Mouse (Mus musculus): ENCODE data around the gene Clspn. TPM values are rescaled to one million over a fixed set of nuclear protein-coding genes. Genes with fewer than 3 reads are reported as not detected.

Gene Clspn
- polyA plus RNA-seq, 1 experiment from 2014 or later, result 9.0 TPM

DNA sequence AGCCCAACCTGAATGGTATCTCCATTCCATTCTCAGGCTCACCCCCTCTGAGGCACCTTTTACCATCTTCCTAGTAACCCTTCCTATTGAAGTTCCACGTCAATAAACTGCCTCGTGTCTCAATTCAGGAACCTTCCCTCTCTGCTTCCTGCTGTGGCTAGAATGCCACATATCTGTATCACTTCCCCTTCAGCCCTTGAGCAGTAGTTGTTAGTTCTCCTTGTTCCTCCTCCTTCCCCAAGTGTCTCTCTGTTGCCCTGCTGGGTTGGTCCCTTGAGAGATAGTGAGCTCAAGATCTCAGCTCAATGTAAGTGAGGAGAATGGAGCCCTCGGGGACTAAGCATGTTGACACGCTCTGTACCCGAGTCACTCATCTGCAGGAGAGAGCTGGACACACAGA is 19.9 kb upstream of the Clspn start:
- Histone ChIP-seq H3K27ac (no peak overlapping the region), H3K9ac (no peak overlapping the region), H3K9me3 (no peaks in the 10 kb centered on the region), H3K36me3 (no peaks in the 10 kb centered on the region), H3K4me1 (replicated peaks) (peaks cover 12% of the 10 kb centered on the region), H3K27me3 (no peaks in the 10 kb centered on the region), H3K4me2 (no peak overlapping the region), H3K4me3 (no peak overlapping the region)
- ATAC-seq (ENCODE audit: low FRiP score), result no peak
- 70% methylated on average over 5 of the region's 5 CpGs for WGBS

DNA sequence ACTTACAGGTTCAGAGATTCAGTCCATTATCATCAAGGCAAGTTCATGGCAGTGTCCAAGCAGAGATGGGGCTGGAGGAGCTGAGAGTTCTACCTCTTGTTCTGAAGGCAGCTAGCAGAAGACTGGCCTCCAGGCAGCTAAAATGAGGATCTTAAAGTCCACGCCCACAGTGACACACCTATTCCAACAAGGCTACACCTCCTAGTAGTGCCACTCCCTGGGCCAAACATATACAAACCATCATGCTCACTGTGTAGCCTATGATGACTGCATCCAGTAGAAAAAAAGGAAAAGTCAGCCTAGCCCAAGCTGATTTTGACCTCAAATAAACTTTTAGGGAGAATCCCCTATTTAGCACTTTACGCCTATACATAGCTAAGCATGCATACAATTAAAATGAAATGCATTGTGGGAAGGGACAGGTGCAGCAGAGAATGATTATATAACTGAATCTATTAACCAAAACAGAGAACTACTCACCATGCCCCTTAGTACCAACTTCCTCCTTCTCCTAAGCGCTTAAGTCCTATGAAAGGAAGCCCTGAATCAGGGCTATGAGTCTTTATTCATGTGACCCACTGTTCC is 16.2 kb upstream of the Clspn start:
- Histone ChIP-seq H3K9ac (no peak overlapping the region), H3K9me3 (no peaks in the 10 kb centered on the region), H3K4me2 (no peak overlapping the region), H3K4me1 (replicated peaks) (no peaks in the 10 kb centered on the region), H3K27me3 (no peaks in the 10 kb centered on the region), H3K27ac (no peak overlapping the region), H3K4me3 (no peak overlapping the region), H3K36me3 (no peaks in the 10 kb centered on the region)
- 84% methylated on average over 3 of the region's 3 CpGs for WGBS
- no peak for ATAC-seq (ENCODE audit: low FRiP score)

DNA sequence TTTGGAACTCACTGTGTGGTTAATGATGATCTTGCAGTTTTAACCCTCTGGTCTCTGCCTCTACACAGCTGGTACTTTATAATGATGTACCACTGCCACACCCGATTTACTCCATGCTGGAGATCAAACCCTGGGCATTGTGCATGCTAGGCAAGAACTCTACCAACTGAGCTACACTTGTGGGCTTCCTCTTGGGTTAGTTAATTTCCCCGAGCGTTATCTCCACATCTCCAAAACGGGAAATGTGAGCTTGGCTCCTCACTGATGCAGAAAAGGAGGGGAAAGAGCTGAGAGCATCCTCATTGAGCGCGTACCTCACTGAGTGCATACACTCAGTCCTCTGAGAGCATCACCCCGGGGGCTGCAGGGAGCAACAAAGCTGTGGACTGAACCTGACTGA is 13.9 kb upstream of the Clspn start:
- ATAC-seq (ENCODE audit: low FRiP score), result no peak
- 76% methylated on average over 7 of the region's 7 CpGs for WGBS

DNA sequence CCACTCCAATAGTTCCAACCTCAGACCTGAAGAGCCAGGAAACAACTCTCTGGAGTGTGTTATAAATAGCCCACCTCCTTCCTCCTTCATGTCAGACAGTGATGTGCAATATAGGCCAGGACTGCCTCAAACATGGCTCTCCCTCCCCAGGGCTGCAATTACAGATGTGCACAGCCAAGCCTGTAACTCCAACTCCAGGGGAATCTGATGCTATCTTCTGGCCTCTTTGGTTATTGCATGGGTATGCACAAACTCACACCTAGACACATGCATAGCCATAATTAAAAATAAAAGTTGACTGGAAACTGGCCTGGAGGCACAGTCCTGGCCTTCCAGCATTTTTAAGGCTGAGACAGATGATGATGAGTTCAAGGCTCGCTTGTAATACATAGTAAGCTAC is 11.7 kb upstream of the Clspn start:
- WGBS, result 72% methylated on average over 1 of the region's 1 CpGs
- ATAC-seq (ENCODE audit: low FRiP score), result no peak
- no peak overlapping the region for H3K4me3 ChIP-seq

More for the DNA sequence above, 13.9 kb upstream of the Clspn start:
- Histone ChIP-seq H3K4me1 (replicated peaks) (no peaks in the 10 kb centered on the region), H3K27me3 (no peaks in the 10 kb centered on the region), H3K27ac (no peak overlapping the region), H3K9ac (no peak overlapping the region), H3K4me2 (no peak overlapping the region), H3K9me3 (no peaks in the 10 kb centered on the region), H3K4me3 (no peak overlapping the region), H3K36me3 (no peaks in the 10 kb centered on the region)

DNA sequence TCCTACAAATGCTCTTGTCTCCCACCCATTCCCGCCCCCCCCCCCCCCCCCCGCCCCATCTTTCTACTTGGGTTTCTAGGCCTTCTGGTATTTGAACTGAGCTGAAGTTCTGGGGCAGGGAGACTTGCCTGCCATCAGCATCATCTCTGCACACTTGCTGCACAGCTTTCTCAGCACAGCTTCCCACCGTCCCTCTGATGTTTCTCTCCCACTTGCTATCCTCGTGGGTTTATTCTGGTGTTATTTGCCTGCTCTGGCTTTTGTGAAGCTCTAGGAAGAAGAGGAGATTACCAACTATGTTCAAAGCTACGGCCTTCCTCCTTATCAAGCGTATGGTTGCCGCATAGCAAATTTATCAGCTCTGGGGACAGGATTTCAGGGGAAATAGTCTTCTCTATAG is 11.0 kb upstream of the Clspn start:
- Histone ChIP-seq H3K9me3 (no peaks in the 10 kb centered on the region), H3K36me3 (no peaks in the 10 kb centered on the region), H3K27ac (no peak overlapping the region), H3K27me3 (no peaks in the 10 kb centered on the region), H3K4me3 (no peak overlapping the region), H3K4me1 (replicated peaks) (no peaks in the 10 kb centered on the region), H3K9ac (no peak overlapping the region), H3K4me2 (no peak overlapping the region)
- no peak for ATAC-seq (ENCODE audit: low FRiP score)
- 82% methylated on average over 5 of the region's 7 CpGs for WGBS

More for the DNA sequence above, 11.7 kb upstream of the Clspn start:
- Histone ChIP-seq H3K4me2 (no peak overlapping the region), H3K9ac (no peak overlapping the region), H3K27ac (no peak overlapping the region), H3K9me3 (no peaks in the 10 kb centered on the region), H3K4me1 (replicated peaks) (no peaks in the 10 kb centered on the region), H3K27me3 (no peaks in the 10 kb centered on the region), H3K36me3 (no peaks in the 10 kb centered on the region)

DNA sequence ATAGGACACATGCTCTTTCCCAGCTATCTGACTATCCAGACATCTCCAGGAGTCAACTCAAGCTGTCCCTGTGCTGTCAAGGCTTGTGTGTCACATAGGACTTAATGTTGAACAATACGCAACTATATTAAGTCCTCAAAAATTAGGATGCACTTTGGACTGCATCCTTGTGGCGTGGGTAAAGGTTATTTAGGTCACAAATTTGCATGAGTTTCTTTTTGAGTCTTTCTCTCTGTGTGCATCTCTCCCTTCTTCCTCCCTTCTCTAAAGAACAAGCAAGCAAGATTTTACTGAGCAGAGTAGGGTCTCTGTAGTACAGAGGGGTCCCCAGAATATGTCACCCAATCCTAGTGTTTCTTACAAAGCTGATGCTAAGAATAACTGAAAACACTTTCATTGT is 10.6 kb upstream of the Clspn start:
- no peak for ATAC-seq (ENCODE audit: low FRiP score)
- H3K4me1 ChIP-seq (replicated peaks), result no peaks in the 10 kb centered on the region
- H3K36me3 ChIP-seq, result no peaks in the 10 kb centered on the region

DNA sequence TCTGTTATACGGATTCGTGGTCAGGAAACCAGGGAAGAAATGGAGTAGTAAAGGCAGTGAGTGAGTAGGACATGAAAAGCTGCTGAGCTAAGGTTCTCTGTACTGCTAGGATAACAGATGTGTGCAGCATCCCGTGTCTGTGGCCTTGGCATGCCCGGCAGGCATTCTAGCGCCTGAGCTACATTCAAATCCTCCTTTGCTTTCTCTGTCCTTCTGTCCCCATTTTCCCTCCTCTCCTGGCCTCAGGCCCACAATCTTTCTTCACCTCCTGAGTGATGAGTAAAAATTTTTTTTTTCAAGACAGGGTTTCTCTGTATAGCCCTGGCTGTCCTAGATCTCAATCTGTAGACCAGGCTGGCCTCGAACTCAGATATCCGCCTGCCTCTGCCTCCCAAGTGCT is 4.6 kb upstream of the Clspn start:
- no peak overlapping the region for H3K4me2 ChIP-seq
- H3K27ac ChIP-seq, result no peak overlapping the region
- 87% methylated on average over 7 of the region's 7 CpGs for WGBS
- ATAC-seq (ENCODE audit: low FRiP score), result no peak
- H3K4me3 ChIP-seq, result no peak overlapping the region
- H3K4me1 ChIP-seq (replicated peaks), result peaks cover 6% of the 10 kb centered on the region; the same call in 1 of the 2 replicates
- H3K9me3 ChIP-seq, result no peaks in the 10 kb centered on the region
- H3K27me3 ChIP-seq, result 0 out of 2 replicates have a peak, but pooled peaks cover 3% of the 10 kb centered on the region
- no peak overlapping the region; the same call in 1 of the 2 replicates for H3K9ac ChIP-seq
- H3K36me3 ChIP-seq, result no peaks in the 10 kb centered on the region

More for the DNA sequence above, 10.6 kb upstream of the Clspn start:
- Histone ChIP-seq H3K9ac (no peak overlapping the region), H3K9me3 (no peaks in the 10 kb centered on the region), H3K4me3 (no peak overlapping the region), H3K27ac (no peak overlapping the region), H3K4me2 (no peak overlapping the region), H3K27me3 (0 out of 2 replicates have a peak, but pooled peaks cover under 1% of the 10 kb centered on the region)
- WGBS, result 78% methylated on average over 2 of the region's 2 CpGs

DNA sequence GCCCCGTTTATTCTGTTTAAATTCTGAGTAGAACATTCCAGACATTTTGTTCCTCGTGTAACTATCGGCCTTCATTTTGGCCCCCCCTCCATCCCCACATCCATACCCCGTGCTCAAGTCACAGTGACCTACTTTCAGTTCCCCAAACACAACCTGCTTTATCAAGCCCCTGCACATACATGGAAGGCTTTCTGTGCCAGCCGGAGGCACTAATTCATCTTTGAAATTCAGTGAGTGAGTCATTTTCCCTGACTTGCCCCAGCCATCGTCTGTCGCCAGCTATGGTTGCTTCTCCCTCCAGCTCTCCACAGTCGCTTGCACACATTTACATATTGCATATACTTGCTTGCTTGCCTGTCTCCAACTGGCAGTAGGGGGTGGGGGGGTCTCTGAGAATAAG is 3.6 kb upstream of the Clspn start:
- 74% methylated on average over 8 of the region's 8 CpGs for WGBS
- no peak overlapping the region for H3K9ac ChIP-seq
- H3K4me3 ChIP-seq, result no peak overlapping the region
- H3K4me2 ChIP-seq, result no peak overlapping the region
- H3K4me1 ChIP-seq (replicated peaks), result peaks cover 11% of the 10 kb centered on the region
- no peaks in the 10 kb centered on the region for H3K36me3 ChIP-seq
- H3K27ac ChIP-seq, result no peak overlapping the region
- H3K27me3 ChIP-seq, result 0 out of 2 replicates have a peak, but pooled peaks cover 3% of the 10 kb centered on the region
- no peak for ATAC-seq (ENCODE audit: low FRiP score)
- H3K9me3 ChIP-seq, result no peaks in the 10 kb centered on the region

DNA sequence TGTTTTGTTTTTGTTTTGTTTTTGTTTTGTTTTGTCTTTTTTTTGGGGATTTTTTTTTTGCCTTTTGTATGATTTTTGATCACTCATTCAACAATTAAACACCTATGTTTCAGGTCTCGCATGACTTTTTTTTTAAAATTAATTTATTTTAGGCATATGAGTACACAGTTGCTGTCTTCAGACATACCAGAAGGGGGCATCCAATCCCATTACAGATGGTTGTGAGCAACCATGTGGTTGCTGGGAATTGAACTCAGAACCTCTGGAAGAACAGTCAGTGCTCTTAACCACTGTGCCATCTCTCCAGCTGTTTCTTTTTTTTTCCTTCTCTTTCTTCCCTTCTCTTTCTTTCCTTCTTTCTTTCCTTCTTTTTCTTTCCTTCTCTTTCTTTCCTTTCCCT is 3.0 kb upstream of the Clspn start:
- no peaks in the 10 kb centered on the region for H3K36me3 ChIP-seq
- H3K9me3 ChIP-seq, result no peaks in the 10 kb centered on the region
- 0 out of 2 replicates have a peak, but pooled peaks cover 3% of the 10 kb centered on the region for H3K27me3 ChIP-seq
- no peak overlapping the region for H3K4me3 ChIP-seq
- H3K4me1 ChIP-seq (replicated peaks), result peaks cover 11% of the 10 kb centered on the region
- no peak overlapping the region for H3K27ac ChIP-seq
- ATAC-seq (ENCODE audit: low FRiP score), result no peak
- WGBS, result 94% methylated on average over 1 of the region's 1 CpGs
- no peak overlapping the region for H3K4me2 ChIP-seq
- no peak overlapping the region for H3K9ac ChIP-seq

DNA sequence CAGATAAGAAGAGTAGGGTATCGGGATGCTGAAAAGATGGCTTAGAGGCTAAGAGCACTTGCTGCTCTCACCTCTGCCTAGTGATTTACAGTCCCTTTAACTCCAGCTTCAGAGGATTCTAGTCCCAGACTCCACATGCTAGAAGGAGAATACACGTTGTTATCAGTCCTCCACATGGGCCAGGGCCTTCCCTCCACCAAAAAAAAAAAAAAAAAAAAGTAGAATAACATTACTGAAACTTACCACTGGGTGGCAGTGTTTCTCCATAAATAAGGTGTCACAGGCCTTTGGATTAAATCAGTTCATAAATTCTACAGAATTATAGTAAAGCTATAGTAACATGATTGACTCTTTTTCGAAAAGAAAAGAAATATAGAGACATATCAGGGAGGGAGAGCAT is 2.3 kb upstream of the Clspn start:
- H3K4me2 ChIP-seq, result no peak overlapping the region
- WGBS, result 34% methylated on average over 3 of the region's 3 CpGs
- H3K4me3 ChIP-seq, result no peak overlapping the region
- ATAC-seq (ENCODE audit: low FRiP score), result no peak
- peaks cover 11% of the 10 kb centered on the region for H3K4me1 ChIP-seq (replicated peaks)
- H3K9me3 ChIP-seq, result no peaks in the 10 kb centered on the region
- H3K27ac ChIP-seq, result no peak overlapping the region
- H3K36me3 ChIP-seq, result no peaks in the 10 kb centered on the region
- H3K27me3 ChIP-seq, result 0 out of 2 replicates have a peak, but pooled peaks cover 3% of the 10 kb centered on the region
- no peak overlapping the region for H3K9ac ChIP-seq

DNA sequence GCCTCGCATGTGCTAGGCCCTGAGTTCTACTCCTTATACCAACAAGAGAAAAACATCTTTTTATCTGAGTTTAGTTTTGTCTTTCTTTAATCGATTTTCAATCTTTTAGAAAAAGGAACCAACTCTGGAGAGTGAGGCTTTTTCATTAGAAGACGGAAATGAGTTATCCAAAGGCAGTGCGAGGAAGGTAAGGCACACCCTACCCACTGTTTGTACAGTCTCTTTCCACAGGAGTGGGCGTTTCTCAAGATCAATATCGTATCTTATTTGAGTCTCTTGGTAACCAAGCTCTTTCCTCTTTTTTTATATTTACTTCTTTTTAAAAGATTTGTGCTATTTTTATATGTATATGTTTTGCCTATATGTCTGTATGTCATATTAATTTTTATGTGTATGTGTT is 7.1 kb downstream of the Clspn start:
- Histone ChIP-seq H3K4me3 (no peak overlapping the region), H3K27ac (no peak overlapping the region), H3K9ac (no peak overlapping the region), H3K4me1 (replicated peaks) (no peaks in the 10 kb centered on the region), H3K9me3 (no peaks in the 10 kb centered on the region), H3K36me3 (peaks cover 7% of the 10 kb centered on the region; the same call in 1 of the 2 replicates), H3K4me2 (no peak overlapping the region), H3K27me3 (no peaks in the 10 kb centered on the region)
- no peak for ATAC-seq (ENCODE audit: low FRiP score)
- WGBS, result 93% methylated on average over 6 of the region's 6 CpGs

DNA sequence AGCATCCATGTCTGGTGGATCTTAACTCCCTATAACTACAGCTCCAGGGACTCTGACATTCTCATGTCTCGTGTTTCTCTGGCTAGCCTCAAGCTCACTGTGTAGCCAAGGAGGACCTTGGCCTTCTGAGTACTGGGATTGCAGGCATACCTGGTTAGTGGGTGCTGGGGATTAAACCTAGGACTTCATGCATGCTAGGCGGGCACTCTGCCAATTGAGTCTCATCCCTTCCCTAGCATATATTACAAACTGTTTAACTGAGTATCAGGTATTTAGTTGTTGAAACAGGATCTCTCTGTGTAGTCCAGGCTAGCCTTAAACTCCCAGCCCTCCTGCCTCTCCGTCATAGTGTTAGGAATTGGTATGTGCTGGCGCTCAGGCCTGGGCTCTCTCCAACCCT is 10.5 kb downstream of the Clspn start:
- no peaks in the 10 kb centered on the region for H3K9me3 ChIP-seq
- H3K36me3 ChIP-seq, result peaks cover 6% of the 10 kb centered on the region
- WGBS, result 94% methylated on average over 4 of the region's 4 CpGs
- no peaks in the 10 kb centered on the region for H3K27me3 ChIP-seq
- H3K4me1 ChIP-seq (replicated peaks), result no peaks in the 10 kb centered on the region
- no peak overlapping the region for H3K4me2 ChIP-seq
- no peak for ATAC-seq (ENCODE audit: low FRiP score)
- H3K9ac ChIP-seq, result no peak overlapping the region
- no peak overlapping the region for H3K27ac ChIP-seq
- no peak overlapping the region for H3K4me3 ChIP-seq

DNA sequence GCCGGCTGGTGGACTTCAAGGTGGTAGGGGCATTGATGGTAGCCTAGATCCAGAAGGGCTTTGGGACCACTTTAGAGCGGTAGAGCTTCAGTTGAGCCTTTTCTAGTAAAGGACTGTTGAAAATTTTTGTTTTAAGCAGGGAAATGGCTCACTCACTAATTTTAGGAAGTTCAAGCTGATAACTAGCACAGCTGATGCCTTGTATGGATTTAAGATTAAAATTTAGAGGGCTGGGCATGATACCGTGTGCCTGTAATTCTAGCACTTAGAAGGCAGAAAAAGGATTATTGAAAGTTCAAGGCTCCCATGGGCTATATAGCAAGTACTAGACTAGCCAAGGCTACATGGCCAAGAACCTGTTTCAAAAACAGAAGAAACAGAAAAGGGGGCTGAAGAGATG is 13.0 kb downstream of the Clspn start:
- Histone ChIP-seq H3K9ac (no peak overlapping the region), H3K9me3 (no peaks in the 10 kb centered on the region), H3K4me1 (replicated peaks) (no peaks in the 10 kb centered on the region), H3K27me3 (no peaks in the 10 kb centered on the region), H3K4me2 (no peak overlapping the region), H3K36me3 (peaks cover 29% of the 10 kb centered on the region), H3K4me3 (no peak overlapping the region), H3K27ac (no peak overlapping the region)
- ATAC-seq (ENCODE audit: low FRiP score), result no peak
- WGBS, result 96% methylated on average over 3 of the region's 3 CpGs
